Mouse (Mus musculus) heart, adult 2 months (tissue): ENCODE measurements around the gene Fdps. TPM values are rescaled to one million over a fixed set of nuclear protein-coding genes. Genes with fewer than 3 reads are reported as not detected.

ENCODE experiments used
- DNase-seq, 2 experiments: peaks; one replicate each; pipeline ENCODE4 v3.0.0; 2021
- H3K27ac ChIP-seq: fragments of 200-600 bp; 2 replicates; pipeline ENCODE4 v1.8.1; 2022
- H3K27me3 ChIP-seq: fragments of 200-500 bp; 2 replicates; pipeline ENCODE4 v1.6.1; 2012; ENCODE audit warnings: mild to moderate bottlenecking, low read length, inconsistent platforms, mixed read lengths; ENCODE audit not compliant: control insufficient read depth, insufficient read depth
- H3K36me3 ChIP-seq: fragments of 200-500 bp; 2 replicates; pipeline ENCODE4 v1.6.1; 2012; ENCODE audit warnings: low read length, inconsistent platforms; ENCODE audit not compliant: control insufficient read depth, insufficient read depth
- H3K4me1 ChIP-seq: fragments of 200-500 bp; 2 replicates; pipeline ENCODE4 v1.6.1; 2011; ENCODE audit warnings: low read length; ENCODE audit not compliant: control insufficient read depth, insufficient read depth
- H3K4me3 ChIP-seq: fragments of 200-600 bp; 2 replicates; pipeline ENCODE4 v1.8.1; 2022
- H3K79me2 ChIP-seq: fragments of 200-500 bp; replicated peaks from 2 replicates; pipeline ENCODE4 v1.6.1; 2012; ENCODE audit warnings: mild to moderate bottlenecking, inconsistent platforms, low read length, moderate library complexity, mixed read lengths; ENCODE audit not compliant: control insufficient read depth, insufficient read depth
- H3K9ac ChIP-seq: fragments of 200-500 bp; 2 replicates; pipeline ENCODE4 v1.6.1; 2012; ENCODE audit warnings: low read depth, mild to moderate bottlenecking, control low read depth, inconsistent platforms, low read length, mixed read lengths
- CTCF ChIP-seq: fragments of 200-600 bp; IDR thresholded peaks from 2 replicates; pipeline ENCODE4 v1.8.1; 2022; ENCODE audit warnings: antibody characterized with exemption, mild to moderate bottlenecking, moderate library complexity
- EP300 ChIP-seq: fragments of 200-500 bp; IDR thresholded peaks from 2 replicates; pipeline ENCODE4 v1.6.1; 2011; ENCODE audit warnings: low read depth, low read length, control low read depth; ENCODE audit not compliant: insufficient read depth
- POLR2A ChIP-seq: fragments of 200-500 bp; IDR thresholded peaks from 2 replicates; pipeline ENCODE4 v1.6.1; 2011; ENCODE audit warnings: mild to moderate bottlenecking, low read depth, low read length, control low read depth; ENCODE audit not compliant: insufficient read depth
- WGBS: fragments of 180-500 bp; shearing (Covaris S2); methylation state at CpG from one replicate; pipeline ENCODE4 v1.1.7; 2018; 5-methylcytosine and 5-hydroxymethylcytosine counted together
- intact Hi-C: fragments of 180-260 bp; cut with DNase I; formaldehyde crosslinking; loops from one replicate; pipeline ENCODE4 v1.15.1; 2025
- long read RNA-seq: library from polyadenylated mRNA; stranded (forward); transcript quantifications from one replicate; pipeline ENCODE4 v2.0.0, GENCODE M21; 2021
- polyA plus RNA-seq: library from polyadenylated mRNA; depleted of rRNA; stranded (reverse); fragments of >200 nt; gene quantifications from 2 replicates; pipeline ENCODE4 v1.2.3, GENCODE M21; 2012; rRNA removed
- total RNA-seq, 2 experiments: library from RNA; stranded (reverse); gene quantifications; 2 replicates each; pipeline ENCODE4 v1.2.3; 2021

Fdps gene
- 10 to 100 TPM; 20.8 to 21.1 TPM for total RNA-seq
- 22.5 and 29.6 TPM in 2 replicates for polyA plus RNA-seq
- long read RNA-seq, transcript Fdps-201 (10 exons, 1,237 nt): major isoform, 8 of 8 reads
- long read RNA-seq, partial matches to known transcripts: 0 of 8 reads
- long read RNA-seq, other reads (novel, unspliced or antisense): 0 of 8 reads

GRCm38 (mm10) chr3:89101812-89102494 lies at the start of gene Fdps:
Gene Fdps (minus strand): TSS chr3:89101959.
- peaks cover 1% of the 10 kb centered on the region; the same call in 1 of the 2 replicates for H3K4me1 ChIP-seq
- TF ChIP-seq POLR2A: peak; percentile 43; the same call in 1 of the 2 replicates
- no peak for TF ChIP-seq EP300
- TF ChIP-seq CTCF: peak; percentile 59
- peak; percentile 86 to 97 for DNase-seq
- H3K79me2 ChIP-seq: no peaks in the 10 kb centered on the region
- peak within 1 kb of the TSS; percentile 64 for H3K9ac ChIP-seq
- H3K36me3 ChIP-seq: no peaks in the 10 kb centered on the region
- peak within 1 kb of the TSS; percentile 74 for H3K4me3 ChIP-seq
- intact Hi-C loops: no loop called here
- no peaks in the 10 kb centered on the region for H3K27me3 ChIP-seq
- under 1% methylated on average over 26 of the region's 26 CpGs for WGBS
- peak within 1 kb of the TSS; percentile 34; the same call in 1 of the 2 replicates for H3K27ac ChIP-seq

GRCm38 (mm10) chr3:89148567-89148966 lies 46.8 kb upstream of the Fdps start:
- Histone ChIP-seq H3K79me2 (no peaks in the 10 kb centered on the region), H3K36me3 (no peaks in the 10 kb centered on the region), H3K27ac (no peak overlapping the region), H3K27me3 (peaks cover 11% of the 10 kb centered on the region), H3K4me3 (no peak overlapping the region), H3K9ac (no peak overlapping the region), H3K4me1 (no peaks in the 10 kb centered on the region)
- no peak for DNase-seq
- WGBS: 77% methylated on average over 14 of the region's 14 CpGs
- TF ChIP-seq POLR2A: no peak
- intact Hi-C loops: no loop called here

GRCm38 (mm10) chr3:89147979-89148311 lies 46.2 kb upstream of the Fdps start:
- Histone ChIP-seq H3K36me3 (no peaks in the 10 kb centered on the region), H3K9ac (no peak overlapping the region), H3K79me2 (no peaks in the 10 kb centered on the region), H3K27me3 (peaks cover 11% of the 10 kb centered on the region), H3K4me1 (no peaks in the 10 kb centered on the region), H3K4me3 (no peak overlapping the region), H3K27ac (no peak overlapping the region)
- WGBS: 12% methylated on average over 15 of the region's 15 CpGs
- TF ChIP-seq POLR2A: no peak
- no peak for TF ChIP-seq EP300
- TF ChIP-seq CTCF: no peak
- intact Hi-C loops: no loop called here
- DNase-seq: no peak

GRCm38 (mm10) chr3:89147101-89147978 lies 45.6 kb upstream of the Fdps start:
- H3K27me3 ChIP-seq: peaks cover 8% of the 10 kb centered on the region
- H3K4me3 ChIP-seq: no peak overlapping the region
- intact Hi-C loops: no loop called here
- no peak overlapping the region for H3K9ac ChIP-seq
- 22% methylated on average over 26 of the region's 26 CpGs for WGBS
- H3K4me1 ChIP-seq: no peaks in the 10 kb centered on the region
- no peaks in the 10 kb centered on the region for H3K79me2 ChIP-seq
- H3K36me3 ChIP-seq: no peaks in the 10 kb centered on the region
- DNase-seq: no peak
- no peak for TF ChIP-seq EP300
- no peak for TF ChIP-seq POLR2A
- TF ChIP-seq CTCF: no peak
- H3K27ac ChIP-seq: no peak overlapping the region

- 71% methylated on average over 8 of the region's 8 CpGs for WGBS
- H3K9ac ChIP-seq: no peak overlapping the region
- no peak for TF ChIP-seq EP300
- no peak for TF ChIP-seq POLR2A
- no peak for TF ChIP-seq CTCF
- no peak for DNase-seq
- H3K27me3 ChIP-seq: peaks cover 8% of the 10 kb centered on the region
- intact Hi-C loops: no loop called here
- H3K4me3 ChIP-seq: no peak overlapping the region
- H3K27ac ChIP-seq: no peak overlapping the region
- H3K4me1 ChIP-seq: no peaks in the 10 kb centered on the region
- no peaks in the 10 kb centered on the region for H3K79me2 ChIP-seq
- H3K36me3 ChIP-seq: no peaks in the 10 kb centered on the region
Observed at GRCm38 (mm10) chr3:89145566-89145965, 43.8 kb upstream of the Fdps start.

GRCm38 (mm10) chr3:89144821-89145220 lies 43.1 kb upstream of the Fdps start:
- no peak for DNase-seq
- TF ChIP-seq EP300: no peak
- TF ChIP-seq POLR2A: no peak
- no peak for TF ChIP-seq CTCF
- no peak overlapping the region for H3K9ac ChIP-seq
- no peak overlapping the region for H3K27ac ChIP-seq
- H3K36me3 ChIP-seq: no peaks in the 10 kb centered on the region
- H3K4me1 ChIP-seq: no peaks in the 10 kb centered on the region
- intact Hi-C loops: no loop called here
- no peaks in the 10 kb centered on the region for H3K79me2 ChIP-seq
- WGBS: 71% methylated on average over 10 of the region's 10 CpGs
- H3K4me3 ChIP-seq: no peak overlapping the region
- H3K27me3 ChIP-seq: peaks cover 8% of the 10 kb centered on the region
